Mouse (Mus musculus) kidney, postnatal 0 days (tissue): ENCODE measurements around the gene Trim75. TPM values are rescaled to one million over a fixed set of nuclear protein-coding genes. Genes with fewer than 3 reads are reported as not detected.
A peak's percentile ranks its signal among the peaks of the same experiment; 100 is the strongest.
"Not testable (repeated sequence)": the region's sequence is repeated elsewhere in the genome, so short reads cannot be mapped to it uniquely, and the experiment has no call there.

Experiments
- ATAC-seq: fragments of 200-750 bp; cut with Nextera tagmentation; replicated peaks from 2 replicates; pipeline ENCODE4 v1.8.0; 2017; ENCODE audit warnings: low read depth, moderate number of reproducible peaks, moderate TSS enrichment, moderate library complexity; ENCODE audit not compliant: low FRiP score
- DNase-seq: peaks from one replicate; pipeline ENCODE4 v3.0.0-alpha.2; 2016; ENCODE audit warnings: low spot score
- H3K27ac ChIP-seq: fragments of 300-500 bp; sonication (generic); 2 replicates; pipeline ENCODE4 v1.5.1; 2014; ENCODE audit warnings: mild to moderate bottlenecking
- H3K27me3 ChIP-seq: fragments of 300-500 bp; sonication (generic); 2 replicates; pipeline ENCODE4 v1.6.1; 2014; ENCODE audit warnings: low read length, mixed read lengths; ENCODE audit not compliant: insufficient read depth
- H3K36me3 ChIP-seq: fragments of 300-500 bp; sonication (generic); 2 replicates; pipeline ENCODE4 v1.6.1; 2014; ENCODE audit warnings: low read length, mixed read lengths; ENCODE audit not compliant: insufficient read depth
- H3K4me1 ChIP-seq: fragments of 300-500 bp; sonication (generic); replicated peaks from 2 replicates; pipeline ENCODE4 v1.6.1; 2014; ENCODE audit warnings: antibody characterized with exemption, low read length, mixed read lengths; ENCODE audit not compliant: insufficient read depth
- H3K4me2 ChIP-seq: fragments of 300-500 bp; sonication (generic); 2 replicates; pipeline ENCODE4 v1.6.1; 2014; ENCODE audit warnings: mild to moderate bottlenecking, low read length, moderate library complexity, mixed read lengths
- H3K4me3 ChIP-seq: fragments of 300-500 bp; sonication (generic); replicated peaks from 2 replicates; pipeline ENCODE4 v1.5.1; 2014; ENCODE audit warnings: low read depth, low read length
- H3K9ac ChIP-seq: fragments of 300-500 bp; sonication (generic); 2 replicates; pipeline ENCODE4 v1.6.1; 2014; ENCODE audit warnings: low read depth, low read length
- H3K9me3 ChIP-seq: fragments of 300-500 bp; sonication (generic); replicated peaks from 2 replicates; pipeline ENCODE4 v1.6.1; 2016; ENCODE audit warnings: low read length, inconsistent platforms, mixed read lengths
- CTCF ChIP-seq: IDR thresholded peaks from 2 replicates; pipeline ENCODE4 v1.5.1; 2016; ENCODE audit warnings: antibody characterized with exemption, low read depth, mild to moderate bottlenecking, moderate library complexity
- WGBS: fragments of 180-500 bp; shearing (Covaris S2); extraction: QIAGEN DNeasy Blood & Tissue Kit; methylation state at CpG from one replicate; pipeline ENCODE4 v1.1.7; 2014; 5-methylcytosine and 5-hydroxymethylcytosine counted together
- polyA plus RNA-seq: library from polyadenylated mRNA; unstranded; fragments of >200 nt; fragmentation: Nextera tagmentation; extraction: Ambion mirVana; gene quantifications from 2 replicates; pipeline ENCODE4 v1.2.1, GENCODE M21; 2015

Trim75 gene
- polyA plus RNA-seq, 1 experiment from 2014 or later = not detected

- no peak for TF ChIP-seq CTCF
- Histone ChIP-seq H3K9me3 (no peaks in the 10 kb centered on the region), H3K27me3 (no peaks in the 10 kb centered on the region), H3K4me1 (no peaks in the 10 kb centered on the region), H3K36me3 (no peaks in the 10 kb centered on the region), H3K4me3 (no peak overlapping the region), H3K27ac (no peak overlapping the region), H3K9ac (no peak overlapping the region), H3K4me2 (no peak overlapping the region)
- 58% methylated on average over 4 of the region's 4 CpGs for WGBS
- ATAC-seq (no peak; the same call in 1 of the 2 replicates), DNase-seq (no peak)
Observed at GRCm38 (mm10) chr8:65029776-65030175, 42.1 kb upstream of the Trim75 start.

GRCm38 (mm10) chr8:65028959-65029686, 41.5 kb upstream of the Trim75 start:
- Histone ChIP-seq H3K9me3 (no peaks in the 10 kb centered on the region), H3K9ac (no peak overlapping the region), H3K4me1 (no peaks in the 10 kb centered on the region), H3K27ac (no peak overlapping the region), H3K4me2 (no peak overlapping the region), H3K36me3 (no peaks in the 10 kb centered on the region), H3K27me3 (no peaks in the 10 kb centered on the region), H3K4me3 (no peak overlapping the region)
- peak; percentile 15; the same call in 1 of the 2 replicates for TF ChIP-seq CTCF
- WGBS = 83% methylated on average over 12 of the region's 12 CpGs
- no peak for ATAC-seq
- DNase-seq = no peak

DNA sequence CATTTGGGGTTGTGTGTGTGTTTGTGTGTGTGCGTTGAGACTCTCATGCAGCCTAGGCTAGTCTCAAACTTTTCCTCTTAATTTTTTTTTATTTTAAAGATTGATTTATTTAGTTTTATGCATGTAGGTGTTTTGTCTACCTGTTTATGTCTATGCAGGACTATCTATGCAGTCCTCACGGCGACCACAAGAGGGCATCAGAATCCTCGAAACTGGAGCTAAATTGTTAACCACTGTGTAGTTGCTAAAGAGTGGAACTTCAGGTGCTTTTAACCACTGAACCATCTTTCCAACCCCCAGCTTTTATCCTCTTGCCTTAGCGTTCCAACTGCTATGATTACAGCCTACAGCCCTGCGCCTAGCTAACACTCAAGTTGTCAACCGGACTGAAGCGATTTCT, 34.9 kb upstream of the Trim75 start:
- no peak overlapping the region for H3K4me2 ChIP-seq
- no peak overlapping the region for H3K27ac ChIP-seq
- H3K4me3 ChIP-seq = no peak overlapping the region
- 45% methylated on average over 8 of the region's 8 CpGs for whole genome bisulfite sequencing
- ATAC-seq = no peak
- peak; percentile 65 for DNase-seq
- no peaks in the 10 kb centered on the region for H3K27me3 ChIP-seq
- no peak overlapping the region for H3K9ac ChIP-seq
- no peaks in the 10 kb centered on the region for H3K9me3 ChIP-seq
- TF ChIP-seq CTCF = peak; percentile 83
- H3K36me3 ChIP-seq = no peaks in the 10 kb centered on the region
- H3K4me1 ChIP-seq = no peaks in the 10 kb centered on the region

DNA sequence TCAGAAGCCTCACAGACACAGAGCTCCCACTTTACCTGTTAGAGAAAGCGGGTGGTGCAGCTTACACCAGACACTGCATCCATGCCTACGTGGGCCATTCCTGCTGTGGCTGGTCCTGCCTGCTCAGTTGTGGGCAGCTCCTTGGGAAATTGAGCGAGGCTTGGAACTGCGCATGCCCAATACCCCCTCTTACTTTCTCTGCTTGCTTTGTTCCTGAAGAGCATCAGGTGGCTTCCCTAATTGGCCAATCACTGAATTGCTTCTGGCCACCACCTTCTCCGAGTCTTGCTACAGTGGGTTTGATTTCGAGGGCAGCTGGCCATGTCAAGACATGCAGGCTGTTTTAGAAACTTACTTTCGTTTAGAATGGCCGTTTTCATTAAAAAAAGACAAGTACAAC, 30.8 kb upstream of the Trim75 start, which contains the start of the genes Trim61 and Trim60:
Gene Trim61 (minus strand): TSS at position 101 of the 400 bp plus-strand sequence.
Gene Trim60 (minus strand): TSS at position 162 of the 400 bp plus-strand sequence.
- H3K27ac ChIP-seq = no peak within 1 kb of the TSS
- no peak within 1 kb of the TSS for H3K4me3 ChIP-seq
- 88% methylated on average over 8 of the region's 8 CpGs for WGBS
- no peaks in the 10 kb centered on the region for H3K4me1 ChIP-seq
- no peaks in the 10 kb centered on the region for H3K27me3 ChIP-seq
- no peaks in the 10 kb centered on the region for H3K9me3 ChIP-seq
- no peak within 1 kb of the TSS for H3K9ac ChIP-seq
- ATAC-seq = no peak
- no peaks in the 10 kb centered on the region for H3K36me3 ChIP-seq
- no peak within 1 kb of the TSS for H3K4me2 ChIP-seq
- no peak for DNase-seq
- no peak for TF ChIP-seq CTCF

DNA sequence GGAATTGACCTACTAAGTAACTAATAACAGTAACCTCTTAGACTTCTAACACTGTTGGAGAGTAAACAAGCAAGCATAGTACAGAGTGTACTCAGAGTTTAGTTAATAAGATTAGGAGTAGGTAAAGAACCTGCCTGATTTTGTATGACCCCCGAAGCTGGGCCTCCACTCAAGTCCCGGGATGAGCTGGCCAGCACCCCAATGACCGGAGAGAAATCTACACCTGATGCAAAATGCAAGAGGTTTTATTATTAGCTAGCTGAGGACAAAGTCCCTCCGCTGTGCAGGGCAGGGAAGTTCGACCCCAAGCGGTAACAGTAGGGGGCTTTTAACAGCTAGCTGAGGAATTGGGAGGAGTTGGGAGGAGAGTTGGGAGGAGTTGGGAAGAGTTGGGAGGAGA, 20.0 kb upstream of the Trim75 start:
- H3K4me2 ChIP-seq, H3K9me3 ChIP-seq, H3K36me3 ChIP-seq, H3K4me3 ChIP-seq, H3K27ac ChIP-seq, H3K27me3 ChIP-seq, DNase-seq, H3K4me1 ChIP-seq, ATAC-seq, H3K9ac ChIP-seq: not testable (repeated sequence)
- 75% methylated on average over 6 of the region's 6 CpGs for WGBS

GRCm38 (mm10) chr8:64998806-64999365, 11.3 kb upstream of the Trim75 start:
- TF ChIP-seq CTCF = no peak
- Histone ChIP-seq H3K36me3 (no peaks in the 10 kb centered on the region), H3K27ac (no peak overlapping the region), H3K4me2 (no peak overlapping the region), H3K27me3 (no peaks in the 10 kb centered on the region), H3K9me3 (no peaks in the 10 kb centered on the region), H3K4me1 (no peaks in the 10 kb centered on the region), H3K4me3 (no peak overlapping the region), H3K9ac (no peak overlapping the region)
- 84% methylated on average over 4 of the region's 4 CpGs for WGBS
- no peak for DNase-seq
- ATAC-seq = no peak
